Mouse (Mus musculus) heart, embryonic 16.5 days (tissue): ENCODE data around the gene Nudc. TPM values are rescaled to one million over a fixed set of nuclear protein-coding genes. Genes with fewer than 3 reads are reported as not detected.

Experiments
- ATAC-seq: fragments of 200-750 bp; cut with Nextera tagmentation; replicated peaks from 2 replicates; pipeline ENCODE4 v1.8.0; 2017; ENCODE audit warnings: moderate number of reproducible peaks; ENCODE audit not compliant: insufficient read depth, low FRiP score; ENCODE audit errors: extremely low read depth
- H3K27ac ChIP-seq: fragments of 300-500 bp; sonication (generic); 2 replicates; pipeline ENCODE4 v1.5.1; 2014; ENCODE audit warnings: mild to moderate bottlenecking, low read length, control low read depth, moderate library complexity
- H3K27me3 ChIP-seq: fragments of 300-500 bp; sonication (generic); 2 replicates; pipeline ENCODE4 v1.6.1; 2014; ENCODE audit warnings: low read length, mixed read lengths; ENCODE audit not compliant: control insufficient read depth, insufficient read depth
- H3K36me3 ChIP-seq: fragments of 300-500 bp; sonication (generic); 2 replicates; pipeline ENCODE4 v1.6.1; 2014; ENCODE audit not compliant: control insufficient read depth, insufficient read depth
- H3K4me1 ChIP-seq: fragments of 300-500 bp; sonication (generic); 2 replicates; pipeline ENCODE4 v1.6.1; 2014; ENCODE audit warnings: low read length, mixed read lengths; ENCODE audit not compliant: control insufficient read depth, insufficient read depth
- H3K4me2 ChIP-seq: fragments of 300-500 bp; sonication (generic); 2 replicates; pipeline ENCODE4 v1.6.1; 2014; ENCODE audit warnings: low read depth, mild to moderate bottlenecking, control low read depth, low read length
- H3K4me3 ChIP-seq: fragments of 300-500 bp; sonication (generic); 2 replicates; pipeline ENCODE4 v1.5.1; 2014; ENCODE audit warnings: mild to moderate bottlenecking, control low read depth, low read length
- H3K9ac ChIP-seq: fragments of 300-500 bp; sonication (generic); 2 replicates; pipeline ENCODE4 v1.6.1; 2014; ENCODE audit warnings: low read length, control low read depth
- H3K9me3 ChIP-seq: fragments of 300-500 bp; sonication (generic); replicated peaks from 2 replicates; pipeline ENCODE4 v1.6.1; 2016; ENCODE audit warnings: low read length; ENCODE audit not compliant: control insufficient read depth
- WGBS: fragments of 180-500 bp; shearing (Covaris S2); extraction: QIAGEN DNeasy Blood & Tissue Kit; methylation state at CpG from one replicate; pipeline ENCODE4 v1.1.7; 2014; 5-methylcytosine and 5-hydroxymethylcytosine counted together
- polyA plus RNA-seq: library from polyadenylated mRNA; unstranded; fragments of >200 nt; fragmentation: Nextera tagmentation; extraction: Ambion mirVana; gene quantifications from 2 replicates; pipeline ENCODE4 v1.2.1, GENCODE M21; 2015

The Nudc gene
- polyA plus RNA-seq, 1 experiment from 2014 or later: 234 TPM

GRCm38 (mm10) chr4:133570066-133570466 is 24.3 kb upstream of the Nudc start:
- Histone ChIP-seq H3K4me1 (peaks cover under 1% of the 10 kb centered on the region; the same call in 1 of the 2 replicates), H3K9me3 (0 out of 2 replicates have a peak, but pooled peaks cover 2% of the 10 kb centered on the region), H3K9ac (no peak overlapping the region), H3K36me3 (no peaks in the 10 kb centered on the region), H3K4me2 (no peak overlapping the region), H3K4me3 (no peak overlapping the region), H3K27ac (no peak overlapping the region), H3K27me3 (no peaks in the 10 kb centered on the region)
- ATAC-seq: no peak
- WGBS: 45% methylated on average over 10 of the region's 10 CpGs

- WGBS: 80% methylated on average over 10 of the region's 10 CpGs
- Histone ChIP-seq H3K4me2 (no peak overlapping the region), H3K27ac (no peak overlapping the region), H3K4me3 (no peak overlapping the region), H3K27me3 (no peaks in the 10 kb centered on the region), H3K9me3 (peaks cover 2% of the 10 kb centered on the region; the same call in 1 of the 2 replicates), H3K9ac (no peak overlapping the region), H3K36me3 (no peaks in the 10 kb centered on the region), H3K4me1 (no peaks in the 10 kb centered on the region)
- ATAC-seq: no peak
Observed at GRCm38 (mm10) chr4:133569291-133570065, 23.7 kb upstream of the Nudc start.

GRCm38 (mm10) chr4:133567251-133567650 is 21.5 kb upstream of the Nudc start:
- no peak for ATAC-seq
- H3K4me1 ChIP-seq: no peaks in the 10 kb centered on the region
- H3K4me2 ChIP-seq: no peak overlapping the region
- no peaks in the 10 kb centered on the region for H3K27me3 ChIP-seq
- WGBS: 25% methylated on average over 8 of the region's 8 CpGs
- peaks cover 2% of the 10 kb centered on the region; the same call in 1 of the 2 replicates for H3K9me3 ChIP-seq
- H3K27ac ChIP-seq: no peak overlapping the region
- no peak overlapping the region for H3K4me3 ChIP-seq
- no peaks in the 10 kb centered on the region for H3K36me3 ChIP-seq
- H3K9ac ChIP-seq: no peak overlapping the region

- 52% methylated on average over 11 of the region's 11 CpGs for WGBS
Observed at GRCm38 (mm10) chr4:133563123-133563571, 17.4 kb upstream of the Nudc start.

GRCm38 (mm10) chr4:133561622-133562021 is 15.8 kb upstream of the Nudc start:
- Histone ChIP-seq H3K36me3 (no peaks in the 10 kb centered on the region), H3K4me1 (no peaks in the 10 kb centered on the region)
- 75% methylated on average over 4 of the region's 4 CpGs for WGBS

More at GRCm38 (mm10) chr4:133563123-133563571, 17.4 kb upstream of the Nudc start:
- H3K27me3 ChIP-seq: no peaks in the 10 kb centered on the region
- H3K9ac ChIP-seq: peak overlapping the region; percentile 12; the same call in 1 of the 2 replicates
- H3K36me3 ChIP-seq: no peaks in the 10 kb centered on the region
- H3K9me3 ChIP-seq: no peaks in the 10 kb centered on the region; the same call in 1 of the 2 replicates
- no peaks in the 10 kb centered on the region for H3K4me1 ChIP-seq
- H3K27ac ChIP-seq: peak overlapping the region; percentile 80
- no peak overlapping the region for H3K4me2 ChIP-seq
- H3K4me3 ChIP-seq: no peak overlapping the region
- ATAC-seq: peak; percentile 60; the same call in 1 of the 2 replicates

GRCm38 (mm10) chr4:133559846-133560245 is 14.1 kb upstream of the Nudc start:
- WGBS: 67% methylated on average over 4 of the region's 4 CpGs
- ATAC-seq: no peak
- Histone ChIP-seq H3K4me2 (no peak overlapping the region), H3K27ac (no peak overlapping the region), H3K4me3 (no peak overlapping the region), H3K9me3 (no peaks in the 10 kb centered on the region; the same call in 1 of the 2 replicates), H3K36me3 (no peaks in the 10 kb centered on the region), H3K4me1 (no peaks in the 10 kb centered on the region), H3K9ac (no peak overlapping the region), H3K27me3 (no peaks in the 10 kb centered on the region)

More at GRCm38 (mm10) chr4:133561622-133562021, 15.8 kb upstream of the Nudc start:
- H3K27ac ChIP-seq: no peak overlapping the region
- no peak for ATAC-seq
- H3K9me3 ChIP-seq: no peaks in the 10 kb centered on the region; the same call in 1 of the 2 replicates
- no peak overlapping the region for H3K9ac ChIP-seq
- H3K4me2 ChIP-seq: no peak overlapping the region
- H3K27me3 ChIP-seq: no peaks in the 10 kb centered on the region
- no peak overlapping the region for H3K4me3 ChIP-seq

- Histone ChIP-seq H3K4me3 (no peak overlapping the region), H3K4me2 (no peak overlapping the region), H3K27me3 (no peaks in the 10 kb centered on the region), H3K27ac (no peak overlapping the region), H3K9me3 (no peaks in the 10 kb centered on the region), H3K36me3 (no peaks in the 10 kb centered on the region), H3K4me1 (peaks cover 9% of the 10 kb centered on the region), H3K9ac (no peak overlapping the region)
- WGBS: 43% methylated on average over 10 of the region's 10 CpGs
- no peak for ATAC-seq
Observed at GRCm38 (mm10) chr4:133557041-133557717, 11.4 kb upstream of the Nudc start.

GRCm38 (mm10) chr4:133553448-133554330 is 7.9 kb upstream of the Nudc start:
- Histone ChIP-seq H3K4me1 (peaks cover 9% of the 10 kb centered on the region), H3K27me3 (no peaks in the 10 kb centered on the region), H3K9me3 (no peaks in the 10 kb centered on the region), H3K36me3 (no peaks in the 10 kb centered on the region), H3K27ac (peak overlapping the region; percentile 97), H3K9ac (peak overlapping the region; percentile 81), H3K4me3 (peak overlapping the region; percentile 64), H3K4me2 (peak overlapping the region; percentile 75)
- WGBS: 45% methylated on average over 19 of the region's 19 CpGs
- ATAC-seq: no peak; the same call in 1 of the 2 replicates
